ENCODE assay signal across 14 mouse cellular contexts in the genomic region with DNA sequence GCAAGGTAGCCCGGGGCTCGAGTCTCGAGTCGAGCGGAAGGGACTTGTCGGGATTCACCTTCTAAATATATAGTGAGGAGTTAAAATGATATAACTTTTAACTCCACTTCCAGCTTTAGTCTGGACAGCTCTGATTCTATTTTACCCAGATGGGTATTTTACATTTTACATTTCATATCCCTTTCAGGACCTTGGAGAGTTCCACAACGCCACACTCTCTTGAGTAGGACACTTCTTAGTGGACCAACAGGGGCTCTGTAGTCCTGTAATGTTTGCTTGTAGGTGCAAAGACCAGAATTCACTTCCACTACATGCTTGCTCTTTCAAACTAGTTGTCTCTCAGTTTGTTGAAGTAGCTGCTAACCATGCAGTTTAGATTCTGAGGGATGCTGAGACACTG.
A peak's percentile ranks its signal among the peaks of the same experiment; 100 is the strongest.
DNase-seq lines count a peak whose midpoint lies in the region; ATAC-seq and TF ChIP-seq lines count a peak whose summit lies in the region.
"Had no signal": no experiment of that assay in that cellular context is flagged by ENCODE, and none has a peak within 500 bp of the region (broad histone marks: within the 10 kb centered on the region; RNA-seq: fewer than 3 reads in every experiment).

No protein-coding gene starts in this region.

- H3K4me1 ChIP-seq in lung, embryonic 14.5 days (ENCODE audit: insufficient read depth), result no peaks in the 10 kb centered on the region
- H3K4me1 ChIP-seq in intestine, embryonic 16.5 days (ENCODE audit: control insufficient read depth, insufficient read depth, low read length), result 0 out of 2 replicates have a peak, but pooled peaks cover 2% of the 10 kb centered on the region
- 0 out of 2 replicates have a peak, but pooled peaks cover 3% of the 10 kb centered on the region for H3K4me1 ChIP-seq in forebrain, postnatal 0 days (ENCODE audit: insufficient read depth)
- H3K4me1 ChIP-seq: limb, embryonic 15.5 days; midbrain, embryonic 10.5 days had no signal

- H3K9ac ChIP-seq in lung, embryonic 14.5 days, result no peak overlapping the region
- no peak overlapping the region for H3K9ac ChIP-seq in intestine, embryonic 16.5 days (ENCODE audit: low read depth, low read length)
- no peak overlapping the region for H3K9ac ChIP-seq in forebrain, postnatal 0 days
- H3K9ac ChIP-seq: limb, embryonic 15.5 days had no signal

- ATAC-seq in lung, embryonic 14.5 days (ENCODE audit: insufficient read depth), result no peak
- ATAC-seq in intestine, embryonic 16.5 days, result no peak
- no peak for ATAC-seq in forebrain, postnatal 0 days
- ATAC-seq: hindbrain, embryonic 16.5 days had no signal

- no peaks in the 10 kb centered on the region for H3K9me3 ChIP-seq in lung, embryonic 14.5 days (ENCODE audit: low read depth, low read length)
- no peaks in the 10 kb centered on the region for H3K9me3 ChIP-seq in intestine, embryonic 16.5 days (ENCODE audit: control insufficient read depth, low read length)
- H3K9me3 ChIP-seq in forebrain, postnatal 0 days (ENCODE audit: low read length), result no peaks in the 10 kb centered on the region
- H3K9me3 ChIP-seq: limb, embryonic 15.5 days; midbrain, embryonic 10.5 days had no signal

- no peak for TF ChIP-seq CTCF in lung, embryonic 14.5 days (IDR thresholded peaks at IDR 0.05; ENCODE audit: low read depth)
- TF ChIP-seq CTCF in forebrain, postnatal 0 days (IDR thresholded peaks at IDR 0.05; ENCODE audit: low read depth), result no peak

- no peaks in the 10 kb centered on the region for H3K27me3 ChIP-seq in lung, embryonic 14.5 days (ENCODE audit: insufficient read depth, low read length)
- H3K27me3 ChIP-seq in intestine, embryonic 16.5 days (replicated peaks; ENCODE audit: control insufficient read depth, insufficient read depth, low read length), result no peaks in the 10 kb centered on the region
- H3K27me3 ChIP-seq in forebrain, postnatal 0 days (ENCODE audit: insufficient read depth, low read length), result no peaks in the 10 kb centered on the region
- H3K27me3 ChIP-seq: limb, embryonic 15.5 days had no signal

- peak; percentile 68 for DNase-seq in embryo, embryonic 10 days (ENCODE audit: low spot score)
- no peak for DNase-seq in embryo, embryonic 9.5 days (ENCODE audit: extremely low spot score)
- peak; percentile 88 for DNase-seq in lung, embryonic 14.5 days
- DNase-seq in lung, postnatal 4 days, result no peak
- DNase-seq in embryo, embryonic 11.5 days (ENCODE audit: low read depth, low spot score), result peak; percentile 36
- peak; percentile 5 for DNase-seq in yolk sac, embryonic 10.5 days (ENCODE audit: low spot score)
- no peak for DNase-seq in forebrain, postnatal 0 days
- DNase-seq: cerebellum, adult 2 months; heart, adult 18-20 months; lung, adult 18-20 months had no signal

- H3K4me2 ChIP-seq in lung, embryonic 14.5 days, result no peak overlapping the region
- no peak overlapping the region for H3K4me2 ChIP-seq in intestine, embryonic 16.5 days (ENCODE audit: low read depth, low read length)
- no peak overlapping the region for H3K4me2 ChIP-seq in forebrain, postnatal 0 days (ENCODE audit: low read depth)
- H3K4me2 ChIP-seq: limb, embryonic 15.5 days had no signal

- 89% methylated on average over 7 of the region's 7 CpGs for WGBS in lung, embryonic 14.5 days
- WGBS in intestine, embryonic 16.5 days, result 89% methylated on average over 7 of the region's 7 CpGs
- WGBS in forebrain, postnatal 0 days, result 97% methylated on average over 7 of the region's 7 CpGs

- H3K4me3 ChIP-seq in lung, embryonic 14.5 days (ENCODE audit: low read depth, low read length), result no peak overlapping the region
- H3K4me3 ChIP-seq in intestine, embryonic 16.5 days (ENCODE audit: low read length), result no peak overlapping the region
- H3K4me3 ChIP-seq in forebrain, postnatal 0 days (ENCODE audit: low read depth, low read length), result no peak overlapping the region
- H3K4me3 ChIP-seq: limb, embryonic 15.5 days; midbrain, embryonic 10.5 days had no signal

- H3K27ac ChIP-seq in lung, embryonic 14.5 days (ENCODE audit: low read depth), result no peak overlapping the region
- H3K27ac ChIP-seq in intestine, embryonic 16.5 days (ENCODE audit: low read length), result no peak overlapping the region
- H3K27ac ChIP-seq in forebrain, postnatal 0 days (ENCODE audit: low read depth, low read length), result no peak overlapping the region
- H3K27ac ChIP-seq: limb, embryonic 15.5 days; midbrain, embryonic 10.5 days had no signal

- no peaks in the 10 kb centered on the region for H3K36me3 ChIP-seq in lung, embryonic 14.5 days (ENCODE audit: insufficient read depth)
- H3K36me3 ChIP-seq in intestine, embryonic 16.5 days (ENCODE audit: control insufficient read depth, insufficient read depth, low read length), result no peaks in the 10 kb centered on the region
- H3K36me3 ChIP-seq in forebrain, postnatal 0 days (ENCODE audit: insufficient read depth), result no peaks in the 10 kb centered on the region
- H3K36me3 ChIP-seq: limb, embryonic 15.5 days; midbrain, embryonic 10.5 days had no signal

Comparison
In these comparisons a context has a peak if more than half of its experiments do, and no peak if none do; other contexts are left out.
1. DNase-seq: peak in embryo, embryonic 10 days (single experiment), lung, embryonic 14.5 days (single experiment), embryo, embryonic 11.5 days (single experiment) and yolk sac, embryonic 10.5 days (single experiment); none in embryo, embryonic 9.5 days (single experiment), lung, postnatal 4 days (0 of 2) and forebrain, postnatal 0 days (single experiment).